Mouse (Mus musculus) small intestine, adult 2 months (tissue): ENCODE results near the gene Bbs10. TPM values are rescaled to one million over a fixed set of nuclear protein-coding genes. Genes with fewer than 3 reads are reported as not detected.
A peak's percentile ranks its signal among the peaks of the same experiment; 100 is the strongest.

Experiments used
- H3K27ac ChIP-seq: fragments of 200-500 bp; 2 replicates; pipeline ENCODE4 v1.5.1; 2012; ENCODE audit warnings: low read depth, low read length, control low read depth, inconsistent platforms; ENCODE audit not compliant: insufficient read depth
- H3K27me3 ChIP-seq: fragments of 200-500 bp; 2 replicates; pipeline ENCODE4 v1.6.1; 2012; ENCODE audit warnings: mild to moderate bottlenecking, moderate library complexity, low read length, inconsistent platforms; ENCODE audit not compliant: control insufficient read depth, insufficient read depth
- H3K36me3 ChIP-seq: fragments of 200-500 bp; 2 replicates; pipeline ENCODE4 v1.6.1; 2012; ENCODE audit warnings: mild to moderate bottlenecking, low read length, control low read depth, inconsistent platforms; ENCODE audit not compliant: control insufficient read depth, insufficient read depth
- H3K4me1 ChIP-seq: fragments of 200-500 bp; 2 replicates; pipeline ENCODE4 v1.6.1; 2012; ENCODE audit warnings: low read length, inconsistent platforms, mixed read lengths; ENCODE audit not compliant: control insufficient read depth, insufficient read depth, insufficient read length
- H3K4me3 ChIP-seq: fragments of 200-500 bp; 2 replicates; pipeline ENCODE4 v1.5.1; 2012; ENCODE audit warnings: low read depth, mild to moderate bottlenecking, control low read depth, inconsistent platforms, low read length, moderate library complexity
- CTCF ChIP-seq: fragments of 200-500 bp; IDR thresholded peaks from 2 replicates; pipeline ENCODE4 v1.5.1; 2012; ENCODE audit warnings: low read depth, mild to moderate bottlenecking, control low read depth, inconsistent platforms, low read length, moderate library complexity, mixed read lengths; ENCODE audit not compliant: insufficient replicate concordance, insufficient read length; ENCODE audit errors: extremely low read depth
- POLR2A ChIP-seq: fragments of 200-500 bp; IDR thresholded peaks from 2 replicates; pipeline ENCODE4 v1.6.1; 2012; ENCODE audit warnings: low read depth, mild to moderate bottlenecking, control low read depth, inconsistent platforms, low read length, moderate library complexity
- WGBS: fragments of 180-500 bp; shearing (Covaris S2); methylation state at CpG from one replicate; pipeline ENCODE4 v1.1.7; 2018; 5-methylcytosine and 5-hydroxymethylcytosine counted together
- polyA plus RNA-seq: library from polyadenylated mRNA; depleted of rRNA; stranded (reverse); fragments of >200 nt; gene quantifications from 2 replicates; pipeline ENCODE4 v1.2.3, GENCODE M21; 2012; rRNA removed

Gene Bbs10
- polyA plus RNA-seq = 0.06 and 0.22 TPM in 2 replicates

DNA sequence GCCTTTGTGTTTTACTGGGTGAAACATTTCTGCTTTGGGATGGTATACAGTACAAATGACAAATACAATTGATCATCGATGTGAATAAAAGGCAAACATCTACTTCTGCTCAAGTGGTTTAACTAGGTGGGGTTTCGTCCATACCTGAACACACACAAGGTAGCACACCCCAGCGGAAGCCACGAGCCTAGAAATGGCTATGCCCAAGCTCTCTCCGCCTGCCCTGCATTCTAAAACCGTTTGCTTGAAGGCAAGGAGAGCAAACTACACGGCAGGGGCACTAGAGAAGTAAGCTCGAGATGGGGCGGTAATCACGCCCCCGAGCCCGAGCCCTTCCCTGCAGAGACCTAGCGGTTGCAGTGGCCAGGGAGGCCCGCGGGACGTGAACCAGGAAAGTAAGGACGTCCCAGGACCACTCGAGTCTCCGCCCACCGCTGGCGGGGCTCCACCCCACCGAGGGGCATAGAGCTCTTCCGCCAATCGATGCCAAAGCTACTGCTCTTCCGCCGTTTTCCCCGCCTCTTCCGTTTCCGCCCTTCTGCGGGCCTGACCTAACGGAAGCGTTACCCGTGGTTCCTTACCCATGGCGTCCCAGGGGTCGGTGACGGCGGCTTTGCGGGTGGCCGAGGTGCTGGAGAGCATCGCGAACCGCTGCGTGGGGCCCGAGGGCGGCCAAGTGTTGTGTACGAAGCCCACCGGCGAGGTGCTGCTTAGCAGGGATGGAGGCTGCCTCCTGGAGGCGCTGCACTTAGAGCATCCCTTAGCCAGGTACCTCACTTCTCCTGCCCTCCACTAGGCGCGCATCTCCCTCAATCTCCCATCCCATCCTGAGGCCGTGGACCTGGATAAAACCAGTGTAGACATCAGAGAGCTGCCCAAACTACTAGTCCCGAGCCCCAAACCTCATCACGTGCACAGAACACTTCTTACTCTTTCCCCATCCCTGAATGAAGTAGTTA, at the start of gene Bbs10:
Bbs10 (plus strand) TSS at position 540 of the 959 bp plus-strand sequence.
- Histone ChIP-seq H3K4me1 (no peaks in the 10 kb centered on the region), H3K36me3 (no peaks in the 10 kb centered on the region), H3K27me3 (no peaks in the 10 kb centered on the region), H3K27ac (no peak within 1 kb of the TSS; the same call in 1 of the 2 replicates), H3K4me3 (peak within 1 kb of the TSS; percentile 90)
- 2% methylated on average over 54 of the region's 54 CpGs for WGBS
- TF ChIP-seq POLR2A (peak; percentile 56; the same call in 1 of the 2 replicates), CTCF (peak; percentile 70; the same call in 1 of the 2 replicates)

DNA sequence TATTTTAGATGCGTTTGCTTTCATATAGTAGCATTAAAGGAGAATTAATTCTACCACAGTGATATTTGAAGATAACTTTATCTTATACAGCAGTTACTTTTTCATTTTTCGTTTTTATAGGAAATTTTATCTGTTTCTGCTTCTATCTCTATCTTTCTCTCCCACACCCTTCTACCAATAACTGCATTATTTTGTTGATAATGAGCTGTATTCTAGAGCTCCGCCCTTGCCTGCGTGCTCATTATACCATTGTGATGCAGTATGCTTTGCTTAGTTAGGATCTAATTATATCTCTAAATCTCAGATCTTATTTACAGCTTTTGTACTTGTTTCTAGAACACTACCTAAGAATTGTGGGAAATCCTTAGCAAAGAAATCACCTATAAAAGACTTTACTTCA, 48.3 kb upstream of the Bbs10 start:
- Histone ChIP-seq H3K4me3 (no peak overlapping the region), H3K4me1 (no peaks in the 10 kb centered on the region), H3K27ac (no peak overlapping the region), H3K27me3 (no peaks in the 10 kb centered on the region), H3K36me3 (no peaks in the 10 kb centered on the region)
- 70% methylated on average over 4 of the region's 4 CpGs for WGBS
- TF ChIP-seq CTCF (no peak), POLR2A (no peak)

DNA sequence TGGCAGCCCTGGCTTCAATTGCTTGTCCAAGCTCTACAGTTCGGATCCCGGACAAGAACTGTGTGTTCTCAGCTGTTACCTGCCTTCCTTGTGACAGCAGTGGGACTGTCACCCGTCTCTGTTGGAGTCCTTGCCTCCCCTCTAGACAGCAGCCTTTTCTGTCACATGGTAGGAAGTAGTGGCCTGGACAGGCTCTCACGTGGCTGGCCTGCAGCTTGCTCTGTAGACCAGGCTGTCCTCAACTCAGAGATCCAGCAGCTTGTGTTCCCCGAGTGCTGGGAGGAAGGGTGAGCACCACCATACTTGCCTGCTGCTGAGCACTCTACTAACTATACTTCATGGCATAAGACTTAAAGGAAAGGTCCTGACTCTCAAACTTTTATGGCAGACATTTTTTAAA, 46.8 kb upstream of the Bbs10 start:
- Histone ChIP-seq H3K4me3 (no peak overlapping the region), H3K27me3 (no peaks in the 10 kb centered on the region), H3K27ac (no peak overlapping the region), H3K4me1 (no peaks in the 10 kb centered on the region), H3K36me3 (no peaks in the 10 kb centered on the region)
- WGBS = 79% methylated on average over 5 of the region's 5 CpGs
- no peak for TF ChIP-seq POLR2A
- no peak for TF ChIP-seq CTCF

DNA sequence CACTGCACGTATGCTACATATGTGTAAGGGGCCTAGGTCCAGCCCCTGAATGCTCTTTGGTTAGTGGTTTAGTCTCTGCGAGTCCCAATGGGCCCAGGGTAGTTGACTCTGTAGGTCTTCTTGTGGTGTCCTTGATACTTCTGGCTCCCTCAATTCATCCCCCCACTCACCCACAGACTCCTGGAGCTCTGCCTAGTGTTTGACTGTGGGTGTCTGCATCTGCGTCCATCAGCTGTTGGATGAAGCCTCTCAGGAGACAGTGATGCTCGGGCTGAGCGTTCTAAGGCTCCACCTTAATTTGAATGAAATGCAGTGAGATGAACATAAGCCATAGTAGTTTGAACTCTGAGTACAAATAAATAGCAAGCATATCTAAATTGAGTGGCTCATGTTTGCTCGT, 43.3 kb upstream of the Bbs10 start:
- 95% methylated on average over 6 of the region's 6 CpGs for WGBS
- Histone ChIP-seq H3K36me3 (no peaks in the 10 kb centered on the region), H3K4me3 (no peak overlapping the region), H3K27ac (no peak overlapping the region), H3K4me1 (no peaks in the 10 kb centered on the region), H3K27me3 (no peaks in the 10 kb centered on the region)
- no peak for TF ChIP-seq POLR2A
- no peak for TF ChIP-seq CTCF

DNA sequence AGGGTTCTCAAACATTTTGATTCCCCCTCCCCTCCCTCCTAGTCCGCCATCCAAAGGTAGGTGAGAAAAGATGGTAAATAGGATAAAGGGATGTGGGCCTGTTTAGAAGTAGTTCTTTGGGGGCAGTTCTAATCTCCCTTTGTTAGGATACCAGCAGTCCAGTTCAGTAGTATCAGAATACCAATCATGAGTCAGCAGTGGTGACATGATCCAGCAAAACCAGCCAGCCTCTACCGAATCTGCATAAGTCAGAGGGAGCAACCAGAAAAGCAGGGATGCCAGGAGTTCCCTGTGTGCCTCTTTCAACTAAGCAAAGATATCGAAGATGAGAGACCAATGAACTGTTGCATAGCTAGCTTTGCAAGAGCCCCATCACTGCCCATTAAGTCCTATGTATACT, 42.3 kb upstream of the Bbs10 start:
- no peak overlapping the region for H3K27ac ChIP-seq
- WGBS = 83% methylated on average over 3 of the region's 3 CpGs
- no peak for TF ChIP-seq CTCF
- no peak for TF ChIP-seq POLR2A
- H3K36me3 ChIP-seq = no peaks in the 10 kb centered on the region
- H3K4me3 ChIP-seq = no peak overlapping the region
- H3K4me1 ChIP-seq = no peaks in the 10 kb centered on the region
- H3K27me3 ChIP-seq = no peaks in the 10 kb centered on the region

DNA sequence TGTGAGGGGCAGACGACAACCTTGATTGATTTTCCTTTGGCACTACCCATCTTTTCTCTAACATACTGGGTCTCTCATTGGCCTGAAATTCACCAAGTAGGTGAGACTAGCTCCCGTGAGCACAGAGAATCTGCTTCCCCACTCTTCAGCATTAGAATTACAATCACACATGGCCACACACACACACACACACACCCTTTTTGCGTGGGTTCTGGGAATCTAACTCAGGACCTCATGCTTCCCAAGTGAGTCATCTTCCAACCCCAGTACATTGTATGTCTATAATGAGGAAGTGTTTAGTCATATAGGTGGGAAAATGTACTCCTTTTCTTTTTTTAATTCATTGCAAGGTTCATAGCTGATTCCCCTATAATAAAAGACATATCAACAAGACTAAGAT, 41.1 kb upstream of the Bbs10 start:
- Histone ChIP-seq H3K36me3 (no peaks in the 10 kb centered on the region), H3K4me3 (no peak overlapping the region), H3K4me1 (no peaks in the 10 kb centered on the region), H3K27ac (no peak overlapping the region), H3K27me3 (no peaks in the 10 kb centered on the region)
- WGBS = 84% methylated on average over 3 of the region's 3 CpGs
- TF ChIP-seq CTCF (no peak), POLR2A (no peak)

DNA sequence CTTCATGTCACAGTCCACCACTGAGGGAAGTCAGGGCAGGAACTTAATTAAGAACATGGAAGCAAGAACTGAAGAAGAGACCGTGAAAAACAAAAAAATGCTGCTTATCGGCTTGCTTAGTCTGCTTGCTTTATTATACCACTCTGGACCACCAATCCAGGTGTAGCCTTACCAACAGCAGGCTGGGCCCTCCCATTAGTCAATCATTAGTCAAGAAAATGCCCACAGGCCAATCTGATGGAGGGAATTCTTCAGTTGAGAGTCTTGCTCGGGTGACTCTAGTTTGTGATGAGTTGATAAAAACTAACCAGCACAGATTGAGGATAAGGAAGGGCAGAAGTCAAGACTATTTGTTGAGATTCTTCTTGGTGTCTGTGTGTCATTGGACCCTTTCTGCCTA, 40.2 kb upstream of the Bbs10 start:
- no peak overlapping the region for H3K27ac ChIP-seq
- H3K27me3 ChIP-seq = no peaks in the 10 kb centered on the region
- no peaks in the 10 kb centered on the region for H3K36me3 ChIP-seq
- no peak overlapping the region for H3K4me3 ChIP-seq
- no peaks in the 10 kb centered on the region for H3K4me1 ChIP-seq
- TF ChIP-seq POLR2A = no peak
- no peak for TF ChIP-seq CTCF
- WGBS = 82% methylated on average over 3 of the region's 3 CpGs
